Mouse (Mus musculus) layer of hippocampus, adult 2 months (tissue): ENCODE measurements around the gene Tgfb3. TPM values are rescaled to one million over a fixed set of nuclear protein-coding genes. Genes with fewer than 3 reads are reported as not detected.

Experiments
- DNase-seq, 2 experiments: peaks; one replicate each; pipeline ENCODE4 v3.0.0; 2022; ENCODE audit warnings: low spot score in 2 of 2
- H3K27ac ChIP-seq: fragments of 200-600 bp; 2 replicates; pipeline ENCODE4 v1.8.1; 2022
- H3K4me3 ChIP-seq: fragments of 200-600 bp; 2 replicates; pipeline ENCODE4 v1.8.1; 2022; ENCODE audit warnings: mild to moderate bottlenecking
- CTCF ChIP-seq: fragments of 200-600 bp; conservative IDR thresholded peaks from 2 replicates; pipeline ENCODE4 v1.8.1; 2022; ENCODE audit warnings: antibody characterized with exemption, mild to moderate bottlenecking, moderate library complexity
- total RNA-seq, 2 experiments: library from RNA; stranded (reverse); gene quantifications; 2 replicates each; pipeline ENCODE4 v1.2.3; 2021

Gene Tgfb3
- total RNA-seq, 2 experiments from 2014 or later: 15.8 to 16.5 TPM

DNA sequence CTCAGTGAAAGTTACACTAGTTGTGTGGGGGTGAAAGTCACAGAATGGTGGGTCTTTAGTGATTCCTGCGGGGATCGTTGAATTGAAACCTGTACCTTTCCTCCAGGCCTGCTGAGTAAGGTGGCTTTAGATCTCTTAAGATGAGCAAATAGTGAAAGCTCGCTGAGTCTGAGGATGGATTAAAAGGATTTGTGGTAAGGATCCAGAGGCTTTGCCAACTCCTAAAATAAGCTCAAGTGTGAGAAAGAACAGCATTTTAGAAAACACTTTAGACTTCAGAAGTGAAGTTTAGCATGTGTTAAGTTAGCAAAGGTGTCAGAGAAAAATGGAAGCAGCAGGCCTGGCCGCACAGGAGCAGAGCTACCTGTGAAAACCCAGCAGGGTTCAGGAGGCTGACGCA, 61.5 kb downstream of the Tgfb3 start:
- no peak for DNase-seq
- TF ChIP-seq CTCF: no peak
- Histone ChIP-seq H3K4me3 (no peak overlapping the region), H3K27ac (no peak overlapping the region)

DNA sequence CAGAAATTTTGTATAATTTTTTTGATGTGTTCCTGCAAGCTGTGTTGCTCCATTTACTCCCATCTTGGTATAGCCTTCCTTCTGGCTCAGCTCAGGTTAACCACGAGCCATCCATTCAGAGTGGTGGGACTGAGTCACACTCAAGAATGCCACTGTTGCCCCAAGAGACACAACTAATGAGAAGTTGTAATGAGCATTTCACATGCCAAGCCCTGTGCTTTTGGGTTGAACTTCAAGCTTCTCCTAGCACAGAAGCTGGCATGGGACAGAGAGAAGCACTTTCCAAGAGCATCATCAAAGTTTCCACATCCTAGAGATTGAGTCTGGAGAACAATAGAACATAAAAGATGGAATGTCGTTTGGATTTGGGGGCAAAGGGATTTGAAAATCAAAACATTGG, 63.7 kb downstream of the Tgfb3 start:
- H3K4me3 ChIP-seq: no peak overlapping the region
- DNase-seq: no peak
- no peak for TF ChIP-seq CTCF
- H3K27ac ChIP-seq: no peak overlapping the region

DNA sequence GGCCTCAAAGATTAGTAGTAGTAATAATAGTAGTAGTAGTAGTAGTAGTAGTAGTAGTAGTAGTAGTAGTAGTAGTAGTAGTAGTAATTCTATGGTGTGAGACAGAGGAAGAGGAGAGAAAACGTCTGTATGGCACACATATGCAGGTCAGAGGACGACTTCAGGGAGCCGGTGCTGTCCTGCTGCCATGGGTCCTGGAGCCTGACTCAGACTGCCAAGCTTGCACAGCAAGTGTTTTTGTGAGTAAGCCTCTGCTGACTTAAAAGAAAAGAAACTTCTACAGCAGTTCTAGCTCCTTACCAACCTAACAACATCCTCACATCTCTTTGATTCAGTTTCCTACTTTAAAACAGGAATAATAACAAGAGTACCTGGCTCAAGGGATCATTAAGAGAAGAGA, 64.2 kb downstream of the Tgfb3 start:
- Histone ChIP-seq H3K27ac (no peak overlapping the region), H3K4me3 (no peak overlapping the region)
- TF ChIP-seq CTCF: no peak
- DNase-seq: no peak

DNA sequence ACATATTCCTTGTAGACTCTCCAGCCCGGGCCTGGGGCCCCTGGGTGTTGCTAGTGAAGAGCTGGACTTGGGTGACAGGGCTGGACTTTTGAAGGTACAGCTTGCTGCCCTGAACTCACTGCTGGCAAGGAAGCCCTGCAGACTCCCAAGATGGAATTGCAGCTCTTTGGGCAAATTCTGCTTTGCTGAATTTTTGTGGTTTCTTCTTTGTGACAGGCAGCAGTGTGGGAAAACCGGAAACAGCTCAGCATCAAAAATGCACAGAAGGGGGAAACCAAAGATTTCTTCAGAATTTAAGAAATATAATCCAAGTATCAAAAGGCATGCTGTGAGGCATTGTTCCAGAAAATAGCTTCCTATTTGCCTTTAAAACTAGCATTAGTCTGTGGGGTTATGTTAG, 64.7 kb downstream of the Tgfb3 start:
- DNase-seq: no peak
- Histone ChIP-seq H3K27ac (no peak overlapping the region), H3K4me3 (no peak overlapping the region)
- no peak for TF ChIP-seq CTCF

DNA sequence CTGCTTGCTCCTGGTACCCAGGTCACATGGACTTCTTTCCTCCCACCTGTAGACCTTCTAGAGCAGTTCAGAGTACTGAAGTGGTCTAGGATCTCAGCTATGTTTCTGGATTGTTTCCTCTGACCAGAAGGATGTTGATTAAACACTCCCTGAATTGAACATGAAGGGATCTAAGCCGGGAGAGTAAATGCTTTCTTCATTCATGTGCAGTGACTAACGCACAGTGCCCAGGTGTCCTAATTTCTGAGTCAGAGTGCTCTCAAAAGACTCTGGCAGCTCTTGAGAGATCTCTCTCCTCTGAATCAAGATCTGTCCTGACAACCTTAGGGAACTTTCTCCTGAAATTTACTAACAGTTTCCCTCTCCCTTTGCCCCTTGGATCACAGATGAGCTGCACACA, 66.6 kb downstream of the Tgfb3 start:
- Histone ChIP-seq H3K4me3 (no peak overlapping the region), H3K27ac (no peak overlapping the region)
- no peak for DNase-seq
- no peak for TF ChIP-seq CTCF

DNA sequence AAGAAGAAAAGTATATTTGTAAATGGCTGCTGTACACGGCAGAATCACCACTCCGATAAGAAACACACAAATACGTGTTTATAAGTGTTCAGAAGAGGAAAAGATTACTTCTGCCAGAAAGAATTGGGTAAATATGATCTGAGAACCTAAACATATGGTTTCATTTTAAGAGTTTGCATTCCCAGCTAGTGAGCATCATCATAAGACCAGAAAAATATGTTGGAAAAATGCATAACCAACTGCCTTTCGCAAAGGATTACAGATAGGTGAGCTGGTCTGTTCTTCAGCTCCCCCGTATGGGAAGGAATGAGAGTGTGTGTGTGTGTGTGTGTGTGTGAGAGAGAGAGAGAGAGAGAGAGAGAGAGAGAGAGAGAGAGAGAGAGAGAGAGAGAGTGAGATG, 68.2 kb downstream of the Tgfb3 start:
- Histone ChIP-seq H3K4me3 (no peak overlapping the region), H3K27ac (no peak overlapping the region)
- no peak for TF ChIP-seq CTCF
- DNase-seq: no peak

DNA sequence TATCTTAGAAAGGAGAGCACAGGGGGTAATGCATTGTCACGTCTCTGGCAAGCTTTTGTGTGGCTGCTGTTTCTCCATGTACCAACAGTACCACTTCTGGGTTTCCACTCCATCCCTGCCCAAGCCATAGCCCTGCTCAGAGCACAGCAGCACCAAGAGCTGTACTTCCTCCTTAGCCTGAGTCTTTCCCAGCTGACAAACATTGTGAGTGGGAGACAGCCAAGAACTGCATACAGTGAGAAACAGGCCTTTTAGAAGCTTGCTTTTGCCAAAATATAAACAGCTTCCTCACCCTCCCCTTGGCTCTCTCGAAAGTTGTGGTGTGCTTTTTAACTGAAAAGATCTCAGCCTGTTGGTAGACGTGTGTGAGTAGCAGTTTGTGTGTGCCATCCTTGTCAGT, 71.5 kb downstream of the Tgfb3 start:
- TF ChIP-seq CTCF: no peak
- H3K4me3 ChIP-seq: no peak overlapping the region
- no peak overlapping the region for H3K27ac ChIP-seq
- DNase-seq: no peak

Other genes starting within 250 kb of the Tgfb3 start
- gene Ift43, start 3.5 kb upstream of the Tgfb3 start, total RNA-seq: 10 to 100 TPM; 14.5 to 14.8 TPM
- 10 to 100 TPM; 30.7 to 31.3 TPM for gene Gpatch2l, start 162.8 kb upstream of the Tgfb3 start, total RNA-seq